Mouse (Mus musculus) liver, adult 2 months (tissue): ENCODE measurements at regions not wholly inside any gene's neighbourhood (a gene's known extent, or its start where the extent isn't known, plus 50 kb on each side); places are given as distances from the start of the nearest gene placed in this dataset.

Experiments used
- CTCF ChIP-seq: fragments of 200-500 bp; IDR thresholded peaks from 2 replicates; pipeline ENCODE4 v1.5.1; 2011; ENCODE audit warnings: low read depth, low read length, control low read depth
- POLR2A ChIP-seq: fragments of 200-500 bp; IDR thresholded peaks from 2 replicates; pipeline ENCODE4 v1.6.1; 2011; ENCODE audit warnings: low read length, control low read depth; ENCODE audit not compliant: insufficient read depth; ENCODE audit errors: extremely low read depth

- TF ChIP-seq POLR2A (no peak), CTCF (no peak)
Observed at GRCm38 (mm10) chrX:99245541-99245940, 109.6 kb downstream of the Efnb1 start.
